Mouse (Mus musculus) CH12.LX (cell line): Measurements from ENCODE around the gene Fam187a.

Experiments
- CHD2 ChIP-seq: IDR thresholded peaks from 2 replicates; pipeline ENCODE4 v1.6.1; 2011; ENCODE audit warnings: low read length, improper control_type of control experiment
- CTCF ChIP-seq, 2 experiments: IDR thresholded peaks in 1 of 2; conservative IDR thresholded peaks in 1 of 2; 2 replicates each; pipeline ENCODE4 v1.5.1; 2011 to 2012; ENCODE audit warnings: low read depth in 2 of 2, low read length in 2 of 2, improper control_type of control experiment in 1 of 2, inconsistent platforms in 1 of 2, mild to moderate bottlenecking in 1 of 2, moderate library complexity in 1 of 2
- EP300 ChIP-seq: IDR thresholded peaks from 2 replicates; pipeline ENCODE4 v1.6.1; 2011; ENCODE audit warnings: low read length, improper control_type of control experiment
- GABPA ChIP-seq: IDR thresholded peaks from 2 replicates; pipeline ENCODE4 v1.6.1; 2012; ENCODE audit warnings: low read depth, low read length, improper control_type of control experiment, inconsistent platforms; ENCODE audit not compliant: insufficient replicate concordance
- JUN ChIP-seq: IDR thresholded peaks from 2 replicates; pipeline ENCODE4 v1.6.1; 2011; ENCODE audit warnings: low read depth, mild to moderate bottlenecking, low read length, improper control_type of control experiment, moderate library complexity; ENCODE audit not compliant: insufficient read depth
- KAT2A ChIP-seq: IDR thresholded peaks from 2 replicates; pipeline ENCODE4 v1.6.1; 2012; ENCODE audit warnings: low read length, improper control_type of control experiment, inconsistent platforms; ENCODE audit not compliant: insufficient replicate concordance
- MAX ChIP-seq: IDR thresholded peaks from 2 replicates; pipeline ENCODE4 v1.6.1; 2011; ENCODE audit warnings: low read length, improper control_type of control experiment
- MEF2A ChIP-seq: IDR thresholded peaks from 2 replicates; pipeline ENCODE4 v1.6.1; 2014; ENCODE audit warnings: low read depth, mild to moderate bottlenecking, inconsistent platforms, low read length, improper control_type of control experiment, borderline replicate concordance
- MXI1 ChIP-seq: IDR thresholded peaks from 2 replicates; pipeline ENCODE4 v1.6.1; 2011; ENCODE audit warnings: mild to moderate bottlenecking, low read depth, low read length, improper control_type of control experiment
- POLR2A ChIP-seq: IDR thresholded peaks from 2 replicates; pipeline ENCODE4 v1.6.1; 2011; ENCODE audit warnings: low read depth, mild to moderate bottlenecking, improper control_type of control experiment, low read length
- SIN3A ChIP-seq: IDR thresholded peaks from 2 replicates; pipeline ENCODE4 v1.6.1; 2012; ENCODE audit warnings: low read length, improper control_type of control experiment, inconsistent platforms
- USF1 ChIP-seq: IDR thresholded peaks from 2 replicates; pipeline ENCODE4 v1.6.1; 2014; ENCODE audit warnings: low read depth, mild to moderate bottlenecking, inconsistent platforms, low read length, improper control_type of control experiment
- USF2 ChIP-seq: conservative IDR thresholded peaks from 2 replicates; pipeline ENCODE4 v1.6.1; 2011; ENCODE audit warnings: low read depth, low read length, improper control_type of control experiment
- ZMIZ1 ChIP-seq: IDR thresholded peaks from 2 replicates; pipeline ENCODE4 v1.6.1; 2012; ENCODE audit warnings: low read depth, mild to moderate bottlenecking, inconsistent platforms, low read length, improper control_type of control experiment

DNA sequence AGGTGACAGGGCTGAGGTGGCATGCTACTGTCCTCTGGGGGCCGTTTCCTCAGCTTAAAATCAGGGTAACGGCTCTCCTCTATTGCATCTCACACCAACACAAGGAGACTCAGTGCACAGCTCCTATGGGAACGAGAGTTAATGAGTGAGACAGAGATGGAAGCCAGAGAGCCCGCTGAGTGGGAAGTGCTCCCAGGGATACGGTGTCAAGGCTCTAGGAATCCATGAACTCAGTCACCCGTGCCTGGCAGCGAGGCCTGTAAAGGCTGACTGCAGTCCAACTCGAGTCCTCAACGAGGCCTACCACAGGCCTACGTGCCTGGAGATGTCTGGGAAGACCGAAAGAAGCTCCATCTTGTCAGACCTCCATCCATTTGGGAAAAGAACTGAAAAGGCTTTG lies 26.0 kb upstream of the Fam187a start:
- TF ChIP-seq POLR2A = no peak
- no peak for TF ChIP-seq GABPA
- no peak for TF ChIP-seq CHD2
- TF ChIP-seq CTCF (conservative IDR thresholded peaks at IDR 0.05 in 1 of 2, IDR thresholded peaks at IDR 0.05 in 1 of 2; ENCODE audit: low read depth in 2 of 2, low read length in 2 of 2) = no peak
- no peak for TF ChIP-seq USF1
- TF ChIP-seq MXI1 = no peak
- no peak for TF ChIP-seq MEF2A
- no peak for TF ChIP-seq USF2
- no peak for TF ChIP-seq EP300
- no peak for TF ChIP-seq JUN
- TF ChIP-seq KAT2A = no peak
- no peak for TF ChIP-seq ZMIZ1
- no peak for TF ChIP-seq MAX
- no peak for TF ChIP-seq SIN3A
